Mouse (Mus musculus) liver, adult 2 months (tissue): ENCODE results near the gene Catip.

Source experiments
- CTCF ChIP-seq: fragments of 200-500 bp; IDR thresholded peaks from 2 replicates; pipeline ENCODE4 v1.5.1; 2011; ENCODE audit warnings: low read depth, low read length, control low read depth
- POLR2A ChIP-seq: fragments of 200-500 bp; IDR thresholded peaks from 2 replicates; pipeline ENCODE4 v1.6.1; 2011; ENCODE audit warnings: low read length, control low read depth; ENCODE audit not compliant: insufficient read depth; ENCODE audit errors: extremely low read depth

DNA sequence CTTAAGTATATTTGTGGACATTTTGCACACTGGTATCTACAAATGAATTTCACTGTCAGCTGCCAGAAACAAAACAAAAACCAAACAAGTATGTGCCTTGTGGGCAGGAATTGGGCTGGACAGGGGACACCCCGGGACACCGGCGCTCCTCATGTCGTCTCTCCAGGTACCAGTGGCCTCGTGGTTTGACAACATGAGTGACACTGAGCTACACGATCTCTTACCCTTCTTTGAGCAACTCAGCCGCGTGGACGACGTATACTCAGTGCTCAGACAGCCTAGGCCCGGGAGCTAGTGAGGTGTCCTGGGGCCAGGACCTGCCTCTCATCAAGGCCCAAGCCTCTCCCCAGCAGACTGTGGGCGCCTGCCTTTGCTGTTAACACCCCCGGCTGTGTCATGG is 33.4 kb downstream of the Catip start:
- TF ChIP-seq POLR2A (no peak), CTCF (no peak)
